Mouse (Mus musculus) MEL (cell line): ENCODE measurements at regions not wholly inside any gene's neighbourhood (a gene's known extent, or its start where the extent isn't known, plus 50 kb on each side); places are given as distances from the start of the nearest gene placed in this dataset.

Source experiments
- DNase-seq: peaks from one replicate; pipeline ENCODE4 v3.0.0; 2011; ENCODE audit warnings: low read depth, low spot score
- H3K27ac ChIP-seq: 2 replicates; pipeline ENCODE4 v1.5.1; 2012; ENCODE audit warnings: low read depth, mild to moderate bottlenecking, control low read depth, low read length, moderate library complexity; ENCODE audit not compliant: control insufficient read depth
- H3K27me3 ChIP-seq, 2 experiments: fragments of 150-350 bp in 1 of 2; sonication (generic) in 1 of 2; 2 replicates each; pipeline ENCODE4 v1.6.1; 2012; ENCODE audit warnings: low read length in 2 of 2, mild to moderate bottlenecking in 2 of 2, improper control_type of control experiment in 1 of 2, moderate library complexity in 1 of 2; ENCODE audit not compliant: insufficient read depth in 2 of 2, control insufficient read depth in 1 of 2
- H3K36me3 ChIP-seq, 2 experiments: 2 replicates each; pipeline ENCODE4 v1.6.1; 2012 to 2014; ENCODE audit warnings: low read length in 2 of 2, improper control_type of control experiment in 1 of 2, inconsistent platforms in 1 of 2, mild to moderate bottlenecking in 1 of 2; ENCODE audit not compliant: insufficient read depth in 2 of 2, control insufficient read depth in 1 of 2
- H3K4me1 ChIP-seq, 2 experiments: fragments of 150-350 bp in 1 of 2; sonication (generic) in 1 of 2; 2 replicates each; pipeline ENCODE4 v1.6.1; 2012; ENCODE audit warnings: low read length in 2 of 2, improper control_type of control experiment in 1 of 2, mild to moderate bottlenecking in 1 of 2; ENCODE audit not compliant: insufficient read depth in 2 of 2, control insufficient read depth in 1 of 2
- H3K4me3 ChIP-seq, 2 experiments: fragments of 150-350 bp in 1 of 2; sonication (generic) in 1 of 2; 2 replicates each; pipeline ENCODE4 v1.5.1; 2012; ENCODE audit warnings: low read depth in 2 of 2, low read length in 2 of 2, mild to moderate bottlenecking in 2 of 2, moderate library complexity in 2 of 2, control low read depth in 1 of 2, improper control_type of control experiment in 1 of 2; ENCODE audit not compliant: control insufficient read depth in 1 of 2, insufficient read depth in 1 of 2
- H3K79me2 ChIP-seq: 2 replicates; pipeline ENCODE4 v1.6.1; 2012; ENCODE audit warnings: mild to moderate bottlenecking, low read length, moderate library complexity; ENCODE audit not compliant: control insufficient read depth, poor library complexity, insufficient read depth
- H3K9ac ChIP-seq: 2 replicates; pipeline ENCODE4 v1.6.1; 2012; ENCODE audit warnings: low read depth, mild to moderate bottlenecking, control low read depth, low read length, moderate library complexity; ENCODE audit not compliant: control insufficient read depth, poor library complexity, severe bottlenecking
- H3K9me3 ChIP-seq: fragments of 150-350 bp; sonication (generic); replicated peaks from 2 replicates; pipeline ENCODE4 v1.6.1; 2012; ENCODE audit warnings: mild to moderate bottlenecking, low read length, improper control_type of control experiment, moderate library complexity; ENCODE audit not compliant: insufficient read depth
- CHD1 ChIP-seq: IDR thresholded peaks from 2 replicates; pipeline ENCODE4 v1.6.1; 2012; ENCODE audit warnings: low read depth, mild to moderate bottlenecking, inconsistent platforms, low read length, improper control_type of control experiment
- CHD2 ChIP-seq: IDR thresholded peaks from 2 replicates; pipeline ENCODE4 v1.6.1; 2011; ENCODE audit warnings: low read length, improper control_type of control experiment
- CTCF ChIP-seq, 3 experiments: IDR thresholded peaks in 2 of 3; conservative IDR thresholded peaks in 1 of 3; 2 replicates each; pipeline ENCODE4 v1.5.1; 2011 to 2012; ENCODE audit warnings: low read length in 3 of 3, low read depth in 2 of 3, mild to moderate bottlenecking in 2 of 3, improper control_type of control experiment in 1 of 3, inconsistent platforms in 1 of 3, mixed read lengths in 1 of 3, moderate library complexity in 1 of 3; ENCODE audit not compliant: control insufficient read depth in 1 of 3, insufficient read depth in 1 of 3, poor library complexity in 1 of 3, severe bottlenecking in 1 of 3
- ETS1 ChIP-seq: IDR thresholded peaks from 2 replicates; pipeline ENCODE4 v1.6.1; 2012; ENCODE audit warnings: low read depth, mild to moderate bottlenecking, inconsistent platforms, low read length, improper control_type of control experiment, moderate library complexity
- GABPA ChIP-seq: IDR thresholded peaks from 2 replicates; pipeline ENCODE4 v1.6.1; 2012; ENCODE audit warnings: low read depth, mild to moderate bottlenecking, inconsistent platforms, low read length, improper control_type of control experiment, moderate library complexity
- GATA1 ChIP-seq: IDR thresholded peaks from 2 replicates; pipeline ENCODE4 v1.6.1; 2011; ENCODE audit warnings: low read depth, low read length, improper control_type of control experiment
- HCFC1 ChIP-seq: IDR thresholded peaks from 2 replicates; pipeline ENCODE4 v1.6.1; 2012; ENCODE audit warnings: low read depth, mild to moderate bottlenecking, inconsistent platforms, low read length, improper control_type of control experiment, moderate library complexity
- JUND ChIP-seq: IDR thresholded peaks from 2 replicates; pipeline ENCODE4 v1.6.1; 2011; ENCODE audit warnings: low read depth, mild to moderate bottlenecking, improper control_type of control experiment, low read length
- KAT2A ChIP-seq: conservative IDR thresholded peaks from 2 replicates; pipeline ENCODE4 v1.6.1; 2012; ENCODE audit warnings: low read depth, low read length, improper control_type of control experiment, inconsistent platforms
- MAFK ChIP-seq: IDR thresholded peaks from 2 replicates; pipeline ENCODE4 v1.6.1; 2011; ENCODE audit warnings: low read depth, mild to moderate bottlenecking, low read length, improper control_type of control experiment, borderline replicate concordance
- MAX ChIP-seq: IDR thresholded peaks from 2 replicates; pipeline ENCODE4 v1.6.1; 2011; ENCODE audit warnings: low read length, improper control_type of control experiment
- MAZ ChIP-seq: IDR thresholded peaks from 2 replicates; pipeline ENCODE4 v1.6.1; 2012; ENCODE audit warnings: low read depth, mild to moderate bottlenecking, inconsistent platforms, low read length, improper control_type of control experiment
- MEF2A ChIP-seq: IDR thresholded peaks from 2 replicates; pipeline ENCODE4 v1.6.1; 2014; ENCODE audit warnings: low read depth, mild to moderate bottlenecking, inconsistent platforms, low read length, improper control_type of control experiment; ENCODE audit not compliant: poor library complexity, insufficient replicate concordance, severe bottlenecking; ENCODE audit errors: extremely low read depth
- NRF1 ChIP-seq: IDR thresholded peaks from 2 replicates; pipeline ENCODE4 v1.6.1; 2014; ENCODE audit warnings: low read depth, mild to moderate bottlenecking, inconsistent platforms, low read length, improper control_type of control experiment, moderate library complexity; ENCODE audit not compliant: poor library complexity, insufficient read depth, severe bottlenecking
- POLR2A ChIP-seq, 2 experiments: IDR thresholded peaks; 2 replicates each; pipeline ENCODE4 v1.6.1; 2011 to 2012; ENCODE audit warnings: low read length in 2 of 2, mild to moderate bottlenecking in 2 of 2, control low read depth in 1 of 2, improper control_type of control experiment in 1 of 2, low read depth in 1 of 2, moderate library complexity in 1 of 2; ENCODE audit not compliant: control insufficient read depth in 1 of 2, insufficient read depth in 1 of 2, poor library complexity in 1 of 2
- POLR2AphosphoS5 ChIP-seq: IDR thresholded peaks from 2 replicates; pipeline ENCODE4 v1.6.1; 2012; ENCODE audit warnings: low read depth, borderline replicate concordance, mild to moderate bottlenecking, inconsistent platforms, low read length, moderate library complexity, mixed read lengths
- RAD21 ChIP-seq: IDR thresholded peaks from 2 replicates; pipeline ENCODE4 v1.6.1; 2011; ENCODE audit warnings: mild to moderate bottlenecking, low read depth, low read length, improper control_type of control experiment
- RCOR1 ChIP-seq: IDR thresholded peaks from 2 replicates; pipeline ENCODE4 v1.6.1; 2012; ENCODE audit warnings: low read depth, mild to moderate bottlenecking, inconsistent platforms, low read length, improper control_type of control experiment
- SIN3A ChIP-seq: IDR thresholded peaks from 2 replicates; pipeline ENCODE4 v1.6.1; 2012; ENCODE audit warnings: low read length, improper control_type of control experiment, inconsistent platforms
- SMC3 ChIP-seq: IDR thresholded peaks from 2 replicates; pipeline ENCODE4 v1.6.1; 2011; ENCODE audit warnings: low read depth, low read length, improper control_type of control experiment
- TAL1 ChIP-seq: IDR thresholded peaks from 2 replicates; pipeline ENCODE4 v1.6.1; 2012; ENCODE audit warnings: mild to moderate bottlenecking, inconsistent platforms, low read length, moderate library complexity, mixed read lengths
- TBP ChIP-seq: IDR thresholded peaks from 2 replicates; pipeline ENCODE4 v1.8.0; 2011; ENCODE audit warnings: low read depth, low read length, improper control_type of control experiment
- UBTF ChIP-seq: IDR thresholded peaks from 2 replicates; pipeline ENCODE4 v1.6.1; 2012; ENCODE audit warnings: low read depth, mild to moderate bottlenecking, inconsistent platforms, low read length, improper control_type of control experiment, moderate library complexity, borderline replicate concordance; ENCODE audit not compliant: insufficient read depth
- USF1 ChIP-seq: IDR thresholded peaks from 2 replicates; pipeline ENCODE4 v1.6.1; 2014; ENCODE audit warnings: low read depth, mild to moderate bottlenecking, inconsistent platforms, low read length, improper control_type of control experiment, moderate library complexity
- USF2 ChIP-seq, 2 experiments: IDR thresholded peaks; 2 replicates each; pipeline ENCODE4 v1.6.1; 2011 to 2012; ENCODE audit warnings: improper control_type of control experiment in 2 of 2, low read length in 2 of 2, borderline replicate concordance in 1 of 2, inconsistent platforms in 1 of 2, low read depth in 1 of 2, mild to moderate bottlenecking in 1 of 2; ENCODE audit not compliant: insufficient read depth in 1 of 2
- ZC3H11A ChIP-seq: IDR thresholded peaks from 2 replicates; pipeline ENCODE4 v1.6.1; 2012; ENCODE audit warnings: low read depth, mild to moderate bottlenecking, inconsistent platforms, low read length, improper control_type of control experiment
- ZKSCAN1 ChIP-seq: IDR thresholded peaks from 2 replicates; pipeline ENCODE4 v1.6.1; 2012; ENCODE audit warnings: low read depth, mild to moderate bottlenecking, inconsistent platforms, low read length, improper control_type of control experiment, moderate library complexity
- ZMIZ1 ChIP-seq: IDR thresholded peaks from 2 replicates; pipeline ENCODE4 v1.6.1; 2012; ENCODE audit warnings: low read depth, mild to moderate bottlenecking, inconsistent platforms, low read length, improper control_type of control experiment, moderate library complexity
- ZNF384 ChIP-seq: IDR thresholded peaks from 2 replicates; pipeline ENCODE4 v1.6.1; 2012; ENCODE audit warnings: low read depth, mild to moderate bottlenecking, inconsistent platforms, low read length, improper control_type of control experiment

DNA sequence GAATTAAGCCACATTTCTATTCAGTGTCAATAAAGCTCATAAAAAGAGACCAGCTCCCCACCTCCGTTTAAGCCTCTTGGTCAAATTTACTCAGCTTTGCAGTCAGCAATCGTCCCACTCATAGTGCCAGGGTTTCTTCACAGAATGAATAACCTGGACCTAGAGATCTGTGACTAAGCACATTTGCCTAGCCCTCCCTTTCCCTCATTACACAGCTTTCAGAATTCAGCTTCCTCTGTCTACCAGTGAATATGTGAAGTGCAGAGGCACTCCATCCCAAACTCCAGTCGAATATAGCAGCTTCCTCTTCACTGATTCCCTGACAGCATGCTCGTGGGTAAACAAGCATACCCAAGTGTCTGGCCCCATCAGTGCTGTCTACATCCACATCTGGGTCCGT, 54.3 kb upstream of the Rps6ka3 start:
- H3K4me1 ChIP-seq = no peaks in the 10 kb centered on the region
- no peaks in the 10 kb centered on the region for H3K79me2 ChIP-seq
- no peaks in the 10 kb centered on the region for H3K36me3 ChIP-seq
- H3K9ac ChIP-seq = no peak overlapping the region
- no peak for DNase-seq
- no peak overlapping the region for H3K27ac ChIP-seq
- peaks cover 0 to 2% of the 10 kb centered on the region in 2 experiments; a peak in 1 of 4 replicates for H3K27me3 ChIP-seq
- no peak overlapping the region for H3K4me3 ChIP-seq
- TF ChIP-seq JUND (no peak), MEF2A (no peak), MAFK (no peak), RCOR1 (no peak), POLR2A (IDR thresholded peaks at IDR 0.05; ENCODE audit: control insufficient read depth in 1 of 2, insufficient read depth in 1 of 2, low read depth in 1 of 2, low read length in 2 of 2, poor library complexity in 1 of 2) (no peak), HCFC1 (no peak), TBP (no peak), MAZ (no peak), GABPA (no peak), CHD2 (no peak), ZMIZ1 (no peak), SIN3A (no peak), TAL1 (no peak), UBTF (no peak), GATA1 (no peak), ZNF384 (no peak), POLR2AphosphoS5 (no peak), ZKSCAN1 (no peak)
- H3K9me3 ChIP-seq = no peaks in the 10 kb centered on the region

DNA sequence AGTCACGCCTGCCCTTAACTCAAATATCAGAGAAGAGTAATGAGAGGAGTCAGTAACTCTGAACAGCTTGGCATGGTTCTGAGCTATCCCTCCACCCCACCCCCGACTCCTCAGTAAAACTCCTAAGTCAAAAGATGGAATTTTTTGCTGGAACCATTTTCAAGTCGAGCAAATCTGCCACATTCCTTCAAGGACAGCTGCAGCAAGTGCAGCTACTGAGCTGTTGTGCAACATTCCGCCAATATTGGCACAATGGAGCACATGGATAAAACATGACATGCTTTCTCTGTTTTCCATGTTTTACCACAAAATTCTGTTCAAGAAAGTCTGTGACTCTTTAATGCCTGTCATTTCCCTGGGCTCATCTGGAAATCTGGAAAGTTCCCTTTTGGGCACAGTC, 53.1 kb upstream of the Rps6ka3 start:
- no peak for DNase-seq
- Histone ChIP-seq H3K4me1 (no peaks in the 10 kb centered on the region), H3K27me3 (peaks cover 0 to 2% of the 10 kb centered on the region in 2 experiments; a peak in 1 of 4 replicates), H3K9me3 (no peaks in the 10 kb centered on the region), H3K9ac (no peak overlapping the region), H3K79me2 (no peaks in the 10 kb centered on the region), H3K27ac (no peak overlapping the region), H3K36me3 (no peaks in the 10 kb centered on the region), H3K4me3 (no peak overlapping the region)
- TF ChIP-seq CTCF (IDR thresholded peaks at IDR 0.05 in 2 of 3, conservative IDR thresholded peaks at IDR 0.05 in 1 of 3; ENCODE audit: control insufficient read depth in 1 of 3, insufficient read depth in 1 of 3, low read depth in 2 of 3, low read length in 3 of 3, poor library complexity in 1 of 3, severe bottlenecking in 1 of 3) (no peak), USF1 (no peak), USF2 (IDR thresholded peaks at IDR 0.05; ENCODE audit: borderline replicate concordance in 1 of 2, insufficient read depth in 1 of 2, low read depth in 1 of 2, low read length in 2 of 2) (no peak), ZC3H11A (no peak), GABPA (no peak), MAX (no peak), CHD1 (no peak), KAT2A (no peak), UBTF (no peak), SMC3 (no peak), CHD2 (no peak), RAD21 (no peak), TBP (no peak), ETS1 (no peak), RCOR1 (no peak), POLR2A (IDR thresholded peaks at IDR 0.05; ENCODE audit: control insufficient read depth in 1 of 2, insufficient read depth in 1 of 2, low read depth in 1 of 2, low read length in 2 of 2, poor library complexity in 1 of 2) (no peak), NRF1 (no peak), ZNF384 (no peak)
